Mouse (Mus musculus): Measurements from ENCODE around the gene R3hdm4. TPM values are rescaled to one million over a fixed set of nuclear protein-coding genes. Genes with fewer than 3 reads are reported as not detected.
A peak's percentile ranks its signal among the peaks of the same experiment; 100 is the strongest.

The R3hdm4 gene
- polyA plus RNA-seq, 1 experiment from 2014 or later: 293 TPM

- Histone ChIP-seq H3K27me3 (ENCODE audit: control insufficient read depth, insufficient read depth, low read depth, low read length) (peaks cover 6% of the 10 kb centered on the region; the same call in 1 of the 2 replicates), H3K4me1 (ENCODE audit: control insufficient read depth, insufficient read depth, low read length) (no peaks in the 10 kb centered on the region), H3K9me3 (replicated peaks; ENCODE audit: control insufficient read depth, low read length, poor library complexity, severe bottlenecking) (no peaks in the 10 kb centered on the region), H3K36me3 (ENCODE audit: control insufficient read depth, insufficient read depth, low read length) (no peaks in the 10 kb centered on the region), H3K4me2 (ENCODE audit: low read length) (no peak overlapping the region), H3K9ac (ENCODE audit: low read depth, low read length) (no peak overlapping the region), H3K27ac (ENCODE audit: low read length) (no peak overlapping the region), H3K4me3 (ENCODE audit: low read depth, low read length) (no peak overlapping the region)
- no peak for ATAC-seq
- WGBS: 72% methylated on average over 4 of the region's 4 CpGs
Measured at GRCm38 (mm10) chr10:79884446-79884845, 36.6 kb downstream of the R3hdm4 start.

GRCm38 (mm10) chr10:79883297-79884084, 37.5 kb downstream of the R3hdm4 start:
- H3K4me3 ChIP-seq (ENCODE audit: low read depth, low read length): no peak overlapping the region
- H3K27ac ChIP-seq (ENCODE audit: low read length): no peak overlapping the region
- peak; percentile 18; the same call in 1 of the 2 replicates for ATAC-seq
- peaks cover 6% of the 10 kb centered on the region; the same call in 1 of the 2 replicates for H3K27me3 ChIP-seq (ENCODE audit: control insufficient read depth, insufficient read depth, low read depth, low read length)
- 14% methylated on average over 22 of the region's 22 CpGs for WGBS
- H3K9ac ChIP-seq (ENCODE audit: low read depth, low read length): no peak overlapping the region
- H3K36me3 ChIP-seq (ENCODE audit: control insufficient read depth, insufficient read depth, low read length): no peaks in the 10 kb centered on the region
- H3K9me3 ChIP-seq (replicated peaks; ENCODE audit: control insufficient read depth, low read length, poor library complexity, severe bottlenecking): no peaks in the 10 kb centered on the region
- no peaks in the 10 kb centered on the region for H3K4me1 ChIP-seq (ENCODE audit: control insufficient read depth, insufficient read depth, low read length)
- H3K4me2 ChIP-seq (ENCODE audit: low read length): no peak overlapping the region

- Histone ChIP-seq H3K27me3 (ENCODE audit: control insufficient read depth, insufficient read depth, low read depth, low read length) (peaks cover 6% of the 10 kb centered on the region; the same call in 1 of the 2 replicates), H3K4me2 (ENCODE audit: low read length) (peak overlapping the region; percentile 2; the same call in 1 of the 2 replicates), H3K27ac (ENCODE audit: low read length) (no peak overlapping the region), H3K9me3 (replicated peaks; ENCODE audit: control insufficient read depth, low read length, poor library complexity, severe bottlenecking) (no peaks in the 10 kb centered on the region), H3K36me3 (ENCODE audit: control insufficient read depth, insufficient read depth, low read length) (no peaks in the 10 kb centered on the region), H3K9ac (ENCODE audit: low read depth, low read length) (no peak overlapping the region), H3K4me1 (ENCODE audit: control insufficient read depth, insufficient read depth, low read length) (no peaks in the 10 kb centered on the region), H3K4me3 (ENCODE audit: low read depth, low read length) (no peak overlapping the region)
- peak; percentile 34; the same call in 1 of the 2 replicates for ATAC-seq
- WGBS: 7% methylated on average over 22 of the region's 22 CpGs
Measured at GRCm38 (mm10) chr10:79881981-79882380, 39.0 kb downstream of the R3hdm4 start.

GRCm38 (mm10) chr10:79880721-79881120, 40.3 kb downstream of the R3hdm4 start:
- 20% methylated on average over 9 of the region's 9 CpGs for WGBS

DNA sequence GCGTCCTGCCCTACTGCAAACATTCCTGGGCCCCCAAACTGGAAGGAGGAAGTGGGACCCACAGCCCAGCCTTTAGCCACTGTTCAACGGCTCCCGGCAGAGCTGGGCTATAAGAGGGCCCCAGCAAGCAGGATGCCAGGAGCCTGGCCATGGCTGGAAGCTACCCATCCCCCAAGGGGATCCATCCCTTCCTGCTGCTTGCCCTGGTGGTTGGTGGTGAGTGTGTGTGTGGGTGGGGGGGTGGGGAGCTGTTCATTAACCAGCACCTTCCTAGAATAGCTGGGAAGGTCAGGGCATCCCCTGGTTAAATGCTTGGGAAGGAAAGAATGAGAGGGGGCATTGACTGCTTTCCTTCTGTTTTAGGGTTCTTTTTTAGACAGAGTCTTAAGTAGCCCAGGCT, 41.5 kb downstream of the R3hdm4 start:
- ATAC-seq: no peak
- Histone ChIP-seq H3K4me1 (ENCODE audit: control insufficient read depth, insufficient read depth, low read length) (peaks cover 11% of the 10 kb centered on the region), H3K36me3 (ENCODE audit: control insufficient read depth, insufficient read depth, low read length) (no peaks in the 10 kb centered on the region), H3K9ac (ENCODE audit: low read depth, low read length) (no peak overlapping the region), H3K27me3 (ENCODE audit: control insufficient read depth, insufficient read depth, low read depth, low read length) (peaks cover 6% of the 10 kb centered on the region; the same call in 1 of the 2 replicates), H3K9me3 (replicated peaks; ENCODE audit: control insufficient read depth, low read length, poor library complexity, severe bottlenecking) (no peaks in the 10 kb centered on the region), H3K4me3 (ENCODE audit: low read depth, low read length) (no peak overlapping the region), H3K4me2 (ENCODE audit: low read length) (no peak overlapping the region), H3K27ac (ENCODE audit: low read length) (no peak overlapping the region)
- WGBS: 39% methylated on average over 3 of the region's 3 CpGs

More at GRCm38 (mm10) chr10:79880721-79881120, 40.3 kb downstream of the R3hdm4 start:
- no peak overlapping the region for H3K4me2 ChIP-seq (ENCODE audit: low read length)
- H3K27ac ChIP-seq (ENCODE audit: low read length): no peak overlapping the region
- peaks cover under 1% of the 10 kb centered on the region; the same call in 1 of the 2 replicates for H3K4me1 ChIP-seq (ENCODE audit: control insufficient read depth, insufficient read depth, low read length)
- peaks cover 6% of the 10 kb centered on the region; the same call in 1 of the 2 replicates for H3K27me3 ChIP-seq (ENCODE audit: control insufficient read depth, insufficient read depth, low read depth, low read length)
- H3K9me3 ChIP-seq (replicated peaks; ENCODE audit: control insufficient read depth, low read length, poor library complexity, severe bottlenecking): no peaks in the 10 kb centered on the region
- no peak overlapping the region for H3K4me3 ChIP-seq (ENCODE audit: low read depth, low read length)
- H3K36me3 ChIP-seq (ENCODE audit: control insufficient read depth, insufficient read depth, low read length): no peaks in the 10 kb centered on the region
- no peak for ATAC-seq
- no peak overlapping the region for H3K9ac ChIP-seq (ENCODE audit: low read depth, low read length)

GRCm38 (mm10) chr10:79877757-79878156, 43.3 kb downstream of the R3hdm4 start:
- Histone ChIP-seq H3K4me1 (ENCODE audit: control insufficient read depth, insufficient read depth, low read length) (peaks cover 11% of the 10 kb centered on the region), H3K9me3 (replicated peaks; ENCODE audit: control insufficient read depth, low read length, poor library complexity, severe bottlenecking) (no peaks in the 10 kb centered on the region), H3K36me3 (ENCODE audit: control insufficient read depth, insufficient read depth, low read length) (no peaks in the 10 kb centered on the region), H3K27ac (ENCODE audit: low read length) (no peak overlapping the region), H3K4me2 (ENCODE audit: low read length) (no peak overlapping the region), H3K4me3 (ENCODE audit: low read depth, low read length) (no peak overlapping the region), H3K27me3 (ENCODE audit: control insufficient read depth, insufficient read depth, low read depth, low read length) (peaks cover 2% of the 10 kb centered on the region; the same call in 1 of the 2 replicates), H3K9ac (ENCODE audit: low read depth, low read length) (no peak overlapping the region)
- ATAC-seq: no peak
- WGBS: 37% methylated on average over 12 of the region's 12 CpGs

DNA sequence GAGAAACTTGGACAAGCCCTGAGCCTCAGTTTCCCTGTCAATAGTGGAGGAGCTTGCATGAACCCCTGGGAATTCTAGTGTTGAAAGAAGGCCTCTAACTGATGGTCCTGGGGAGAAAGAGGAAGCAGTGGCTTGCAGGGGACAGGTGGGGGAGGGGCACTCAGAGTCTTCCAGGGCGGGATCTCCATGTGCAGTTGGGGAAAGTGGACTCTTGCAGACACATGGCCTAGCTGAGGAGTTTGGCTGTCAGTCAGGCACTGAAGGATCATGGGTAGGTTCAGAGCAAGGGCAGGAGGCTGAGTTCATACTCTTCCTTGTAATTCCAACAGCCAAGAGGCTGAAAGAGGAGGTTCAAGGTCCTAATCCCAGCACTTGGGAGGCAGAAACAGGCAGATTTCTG, 43.8 kb downstream of the R3hdm4 start:
- H3K27ac ChIP-seq (ENCODE audit: low read length): no peak overlapping the region
- H3K27me3 ChIP-seq (ENCODE audit: control insufficient read depth, insufficient read depth, low read depth, low read length): peaks cover 2% of the 10 kb centered on the region; the same call in 1 of the 2 replicates
- no peak for ATAC-seq
- no peak overlapping the region for H3K4me2 ChIP-seq (ENCODE audit: low read length)
- no peak overlapping the region for H3K4me3 ChIP-seq (ENCODE audit: low read depth, low read length)
- H3K36me3 ChIP-seq (ENCODE audit: control insufficient read depth, insufficient read depth, low read length): no peaks in the 10 kb centered on the region
- 60% methylated on average over 1 of the region's 1 CpGs for WGBS
- no peaks in the 10 kb centered on the region for H3K9me3 ChIP-seq (replicated peaks; ENCODE audit: control insufficient read depth, low read length, poor library complexity, severe bottlenecking)
- H3K4me1 ChIP-seq (ENCODE audit: control insufficient read depth, insufficient read depth, low read length): peaks cover 17% of the 10 kb centered on the region
- H3K9ac ChIP-seq (ENCODE audit: low read depth, low read length): no peak overlapping the region

GRCm38 (mm10) chr10:79874290-79874862, 46.6 kb downstream of the R3hdm4 start, which contains the start of the genes Prtn3 and Plppr3:
Gene Prtn3, plus strand, starts transcription at chr10:79874476.
Gene Plppr3, minus strand, starts transcription at chr10:79874634.
- Histone ChIP-seq H3K9me3 (replicated peaks; ENCODE audit: control insufficient read depth, low read length, poor library complexity, severe bottlenecking) (no peaks in the 10 kb centered on the region), H3K27ac (ENCODE audit: low read length) (peak within 1 kb of the TSS; percentile 90), H3K27me3 (ENCODE audit: control insufficient read depth, insufficient read depth, low read depth, low read length) (no peaks in the 10 kb centered on the region), H3K4me1 (ENCODE audit: control insufficient read depth, insufficient read depth, low read length) (peaks cover 30% of the 10 kb centered on the region), H3K4me3 (ENCODE audit: low read depth, low read length) (peak within 1 kb of the TSS; percentile 50), H3K36me3 (ENCODE audit: control insufficient read depth, insufficient read depth, low read length) (peaks cover 6% of the 10 kb centered on the region; the same call in 1 of the 2 replicates), H3K9ac (ENCODE audit: low read depth, low read length) (peak within 1 kb of the TSS; percentile 75), H3K4me2 (ENCODE audit: low read length) (peak within 1 kb of the TSS; percentile 97)
- WGBS: under 1% methylated on average over 45 of the region's 57 CpGs
- peak; percentile 93 for ATAC-seq

Data from midbrain, embryonic 16.5 days (tissue).